Mouse (Mus musculus) mouse embryonic stem cell (cell line): ENCODE data around the gene Plekhg3.

Experiments
- in situ Hi-C, 2 experiments: fragments of 300-500 bp; cut with MboI; formaldehyde crosslinking; loops; 1 replicate in 1 of 2; 3 replicates in 1 of 2; pipeline ENCODE4 v1.14.3; 2019 to 2020; ENCODE audit warnings: low sequenced_read_pairs in 2 of 2, low pct_unique_long_range_greater_than_20kb in 1 of 2, mixed read lengths in 1 of 2; ENCODE audit not compliant: unreplicated experiment in 1 of 2

The Plekhg3 gene

DNA sequence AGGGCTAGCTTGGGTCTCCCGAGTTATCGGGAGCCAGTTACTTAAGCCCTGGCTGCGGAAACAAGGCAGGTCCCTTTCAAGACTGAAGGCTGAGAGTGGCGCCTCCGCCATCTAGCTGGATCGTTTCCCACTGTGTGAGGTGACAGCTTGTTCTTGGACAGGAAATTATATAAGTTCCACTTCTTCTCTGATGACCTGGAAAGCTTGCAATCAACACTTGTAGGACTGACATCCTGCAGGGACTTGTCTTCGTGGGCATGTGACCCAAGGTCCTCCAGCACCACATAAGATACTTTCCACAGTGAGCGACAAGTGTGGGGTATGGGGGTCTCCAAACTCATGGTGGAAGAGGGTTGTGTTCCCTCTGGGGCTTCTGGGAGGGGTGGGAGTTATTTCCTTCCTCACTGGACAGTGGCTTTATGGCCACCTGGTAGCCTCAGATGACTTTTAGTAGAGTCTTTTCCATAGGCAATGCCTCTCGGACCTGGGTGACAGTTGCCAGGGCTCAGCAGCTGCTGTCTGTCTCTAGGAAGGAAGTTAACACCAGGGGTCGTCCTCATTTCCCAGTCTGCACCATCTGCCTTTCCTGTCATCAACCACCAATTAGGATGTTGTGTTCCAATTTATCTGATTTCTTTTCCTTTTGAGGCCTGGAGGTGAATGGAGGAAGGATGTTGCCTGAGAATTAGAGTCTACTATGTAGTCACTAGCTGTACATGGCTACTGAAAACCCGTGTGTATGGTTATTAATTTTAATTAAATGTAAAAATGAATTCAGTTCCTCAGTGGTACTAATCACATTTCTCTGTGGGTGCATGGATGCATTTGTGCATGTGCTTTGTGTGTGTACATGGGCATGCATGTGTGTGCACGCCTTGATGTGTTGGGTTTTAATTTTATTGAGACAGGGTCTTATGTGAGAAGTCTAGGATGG, 11.5 kb upstream of the Plekhg3 start:
- in situ Hi-C loops = no loop called here

DNA sequence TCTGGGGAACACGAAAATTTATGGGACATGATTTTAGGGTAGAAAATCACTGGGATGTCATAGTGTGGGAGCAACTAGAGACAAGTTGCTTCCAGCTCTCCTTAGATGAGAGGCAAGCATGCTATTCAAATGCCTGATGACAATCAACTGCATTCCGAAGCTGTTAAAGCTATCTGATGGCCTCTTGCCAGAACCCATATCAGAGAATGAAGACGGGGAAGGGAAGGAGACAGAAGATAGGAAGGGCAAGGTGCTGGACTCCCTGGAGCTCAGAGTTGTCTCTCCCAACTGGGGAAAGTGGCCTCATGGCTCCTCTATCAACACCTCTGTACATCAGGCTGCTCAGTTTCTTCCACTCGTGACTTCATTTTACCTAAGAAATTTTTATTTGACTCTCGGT, 7.0 kb upstream of the Plekhg3 start:
- in situ Hi-C loops = no loop called here

DNA sequence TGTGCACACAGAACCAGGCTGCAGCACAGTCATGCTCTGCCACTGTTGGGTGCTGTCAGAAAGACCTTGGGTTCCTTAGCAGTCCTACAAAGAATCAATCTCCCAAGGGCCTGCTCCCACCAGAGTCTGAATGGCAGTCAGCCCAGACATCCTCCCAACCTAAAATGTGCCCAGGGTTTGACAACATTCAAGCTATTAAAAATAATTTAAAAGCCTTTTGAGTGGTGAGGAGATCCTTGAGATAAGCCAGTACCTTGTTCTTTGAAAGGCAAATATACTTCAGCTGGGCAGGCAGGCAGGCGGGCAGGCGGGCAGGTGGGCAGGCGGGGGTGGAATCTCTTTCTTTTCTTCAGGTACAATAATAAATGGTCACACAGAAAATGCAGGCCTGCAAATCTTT, 5.8 kb upstream of the Plekhg3 start:
- in situ Hi-C loops = no loop called here

DNA sequence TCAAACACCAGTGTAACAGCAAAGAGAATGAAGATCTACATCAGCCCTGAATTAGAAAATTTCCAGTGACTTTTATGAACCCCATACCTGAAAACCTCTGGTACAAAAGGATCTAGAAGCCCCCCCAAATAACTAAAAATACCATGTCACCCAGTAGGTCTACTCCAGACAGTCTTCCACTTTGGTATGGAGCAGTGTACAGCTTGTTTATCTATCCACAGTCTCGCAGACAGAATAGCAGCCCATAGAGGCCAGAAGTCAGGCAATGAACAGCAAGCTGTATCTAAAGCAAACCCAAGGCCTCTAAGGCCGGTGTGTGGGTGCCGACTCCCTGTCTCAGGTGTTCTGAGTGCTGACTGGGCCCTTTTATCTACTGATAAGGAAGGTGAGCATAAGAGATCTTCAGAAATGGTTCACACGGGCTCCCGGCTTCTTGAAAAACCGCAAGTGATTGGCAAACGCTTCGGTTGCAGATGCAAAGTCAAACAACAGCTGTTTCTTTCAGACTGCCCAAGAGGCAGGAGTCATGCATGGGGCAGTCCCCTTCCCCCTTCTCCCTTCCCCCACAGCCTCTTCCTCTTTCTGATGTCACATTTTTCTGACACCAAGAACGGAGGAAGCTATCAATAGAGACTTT, 3.3 kb upstream of the Plekhg3 start:
- in situ Hi-C loops = no loop called here

DNA sequence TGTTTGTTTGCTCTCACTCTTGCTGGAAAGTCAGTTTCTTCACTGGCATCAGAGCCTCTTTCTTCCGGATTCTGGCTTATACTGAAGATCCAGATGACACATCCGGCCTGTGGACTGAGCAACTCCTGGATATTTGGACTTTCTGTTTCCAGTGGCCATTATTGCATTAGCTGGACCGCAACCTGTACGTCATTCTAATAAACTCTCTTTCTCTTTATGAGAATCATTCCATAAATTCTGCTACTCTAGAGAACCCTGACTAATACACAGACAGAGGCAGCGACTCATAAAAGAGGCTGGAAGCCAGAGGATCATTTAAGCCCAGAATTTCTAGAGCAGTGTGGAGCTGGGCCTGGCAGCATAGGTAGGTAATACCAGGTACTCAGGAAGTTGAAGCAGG, 1.9 kb upstream of the Plekhg3 start:
- in situ Hi-C loops = no loop called here

DNA sequence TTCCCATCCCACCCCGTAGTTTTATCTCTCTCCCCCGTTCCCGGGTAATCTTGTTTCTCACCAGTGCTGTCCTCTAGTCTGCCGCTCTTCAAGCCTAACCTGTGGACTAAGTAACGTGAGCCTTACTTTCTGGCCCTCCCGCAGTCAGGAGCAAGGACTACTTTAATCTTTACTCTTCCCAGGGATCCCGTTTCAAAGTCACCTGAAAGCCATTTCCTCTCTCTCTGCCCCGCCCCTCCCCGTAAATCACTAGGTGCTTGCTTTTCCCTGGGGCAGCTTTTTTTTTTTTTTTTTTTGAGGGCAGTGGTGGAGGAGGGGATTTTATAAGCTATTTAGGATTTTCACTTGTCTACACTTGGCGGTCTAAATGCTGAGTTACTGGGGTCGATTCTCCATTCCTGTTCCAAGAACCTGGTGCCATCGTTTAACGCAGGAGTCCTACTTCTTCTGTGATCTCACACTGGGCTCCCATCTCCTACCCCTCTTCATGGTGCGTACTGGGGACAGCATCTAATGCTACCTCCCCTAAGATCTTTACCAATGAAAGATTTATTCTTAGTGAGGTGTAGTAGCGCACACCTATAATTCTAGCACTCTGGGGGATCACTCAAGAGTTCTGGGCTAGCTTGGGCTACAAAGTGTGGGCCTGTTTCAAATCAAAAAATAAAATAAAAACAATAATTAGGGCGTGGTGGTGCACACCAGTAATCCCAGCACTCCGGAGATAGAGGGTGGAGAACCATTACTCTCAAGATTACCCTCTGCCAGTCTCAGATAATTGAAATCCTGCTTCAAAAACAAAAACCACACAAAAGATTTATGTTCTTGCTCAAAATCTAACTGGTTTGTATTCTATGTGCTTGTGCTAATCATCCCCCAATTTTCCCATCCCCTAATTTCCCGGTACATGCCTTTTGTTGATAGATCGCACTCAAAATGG, 1.6 kb downstream of the Plekhg3 start:
- in situ Hi-C loops = no loop called here

DNA sequence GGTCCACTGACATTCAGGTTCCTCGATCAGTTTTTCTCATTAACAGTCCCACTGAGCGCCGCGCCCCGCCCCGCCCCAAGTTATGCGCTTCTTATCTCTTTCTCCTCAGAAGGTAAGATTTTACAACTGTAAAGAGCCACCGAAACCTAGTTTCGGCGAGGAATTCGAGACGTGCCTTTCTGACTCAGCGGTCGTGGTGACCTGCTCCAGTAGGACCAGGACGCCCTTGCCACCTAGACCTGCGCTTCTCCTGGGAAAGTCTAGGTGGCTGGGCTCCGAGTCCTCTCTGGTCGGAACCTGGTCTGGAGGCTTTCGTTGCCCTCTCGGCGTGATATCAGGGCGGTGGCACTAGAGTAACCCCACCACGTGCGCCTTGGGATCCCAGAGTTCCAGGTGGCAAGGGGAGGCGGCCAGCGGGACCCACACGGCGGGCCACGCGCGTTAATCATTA, 2.3 kb downstream of the Plekhg3 start:
- in situ Hi-C loops = no loop called here

DNA sequence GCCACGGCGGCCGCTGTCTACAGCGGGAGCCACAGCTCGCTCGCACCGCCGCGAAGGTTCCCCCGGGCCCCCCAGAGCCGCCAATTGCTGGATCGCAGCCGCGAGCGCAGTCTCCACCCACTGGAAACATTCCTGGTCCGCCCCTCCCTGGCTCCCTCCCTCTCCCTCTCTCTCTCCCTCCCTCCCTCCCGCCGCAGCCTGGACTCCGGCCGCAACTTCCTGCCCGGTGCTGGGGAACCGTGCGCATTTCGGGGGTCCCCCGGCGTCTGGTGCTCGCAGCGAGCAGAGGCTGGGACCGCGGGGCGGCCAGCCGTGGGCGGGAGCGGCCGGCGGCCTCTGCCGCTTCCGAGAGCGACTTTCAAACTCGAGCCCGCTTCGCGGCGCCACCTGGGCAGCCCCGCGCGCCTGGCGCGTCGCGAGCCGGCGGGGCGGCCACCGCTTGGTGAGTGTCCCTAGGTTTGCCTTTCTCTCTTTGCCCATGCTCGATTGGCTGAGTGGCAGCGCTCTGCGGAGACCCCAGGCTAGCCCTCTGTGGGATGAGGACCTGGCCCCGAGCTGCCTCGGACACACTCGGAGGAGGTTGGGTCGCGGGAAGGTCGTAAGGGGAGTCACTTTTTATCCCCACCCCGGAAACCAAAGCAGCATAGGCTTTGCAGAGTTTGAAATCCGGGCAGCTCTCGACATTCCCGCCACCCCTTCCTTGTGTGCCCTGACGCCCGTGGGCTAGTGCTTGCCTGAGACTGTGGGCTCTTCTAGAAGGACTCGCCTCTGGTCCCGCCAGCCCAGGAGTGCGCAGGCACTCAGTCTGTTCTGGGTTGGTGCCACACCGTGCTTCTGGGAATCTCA, 2.9 kb downstream of the Plekhg3 start:
- in situ Hi-C loops = no loop called here

DNA sequence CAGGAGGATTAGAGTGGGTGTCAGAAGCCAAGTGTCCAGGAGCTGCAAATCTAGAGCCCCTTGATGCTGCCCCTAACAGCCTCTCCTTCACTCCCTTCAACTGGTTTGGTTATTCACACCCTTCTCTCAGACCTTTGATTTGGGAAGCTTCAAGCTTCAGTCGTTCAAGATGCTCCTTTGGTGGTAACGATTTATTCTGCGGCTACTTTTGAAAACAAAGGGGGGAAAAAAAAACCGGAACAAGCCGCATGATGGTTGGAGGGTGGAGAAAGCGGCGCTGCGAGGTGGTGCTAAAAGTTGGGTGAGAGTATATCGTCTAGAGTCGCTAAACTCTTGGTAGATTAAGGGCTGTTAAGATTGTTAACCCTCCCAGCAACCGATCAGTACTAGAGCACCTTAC, 3.5 kb downstream of the Plekhg3 start:
- in situ Hi-C loops = no loop called here

DNA sequence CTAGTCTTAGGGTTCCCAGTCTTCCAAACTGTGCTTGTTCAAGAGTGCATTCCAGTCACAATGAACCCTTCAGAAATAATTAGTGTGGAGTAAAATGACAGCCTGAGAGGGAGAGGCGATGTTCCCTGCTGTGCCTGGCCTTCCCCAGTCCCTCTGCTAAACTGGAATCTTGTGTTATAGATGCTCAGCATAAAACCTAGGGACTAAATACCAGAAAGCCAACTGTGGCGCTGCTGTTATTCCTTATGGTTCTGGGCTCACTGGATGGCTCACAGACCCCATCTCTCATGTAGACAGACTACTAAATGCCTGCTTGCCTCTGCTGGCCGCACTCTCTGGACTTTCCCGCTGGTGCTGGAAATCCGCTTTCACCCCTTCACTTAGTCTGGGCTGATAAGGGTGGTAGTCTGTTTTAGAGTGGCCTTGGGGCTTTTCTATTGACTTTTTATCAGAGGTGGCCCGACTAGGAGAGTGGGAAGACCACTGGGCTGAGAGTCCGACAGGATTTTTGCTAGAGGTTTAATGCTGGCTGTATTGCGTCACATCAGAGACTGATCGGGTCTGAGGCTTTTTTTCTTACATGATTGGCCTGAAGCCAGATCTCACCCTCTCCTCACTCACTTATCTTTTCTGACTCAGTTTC, 4.1 kb downstream of the Plekhg3 start:
- in situ Hi-C loops = no loop called here

DNA sequence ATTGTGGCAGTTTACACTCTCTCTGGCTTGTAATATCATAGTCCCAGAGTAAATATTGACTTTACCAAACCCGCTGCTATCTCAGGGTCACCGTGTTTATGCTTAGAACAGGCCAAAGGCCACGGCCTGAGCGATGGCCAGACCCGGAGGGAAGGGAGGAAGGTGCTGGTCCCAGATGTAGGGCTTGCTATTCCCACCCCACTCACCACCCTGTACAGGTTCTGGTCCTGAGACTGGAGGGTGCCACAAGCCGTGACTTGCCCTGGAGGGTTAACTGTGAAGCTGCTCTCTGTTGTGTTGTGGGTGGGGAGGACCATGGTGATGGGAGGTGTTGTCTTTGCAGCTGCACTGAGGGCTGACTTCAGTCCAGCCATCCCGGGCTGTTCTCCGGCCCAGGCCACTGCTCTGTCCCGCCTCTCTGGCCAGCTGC, 4.8 kb downstream of the Plekhg3 start:
- in situ Hi-C loops = no loop called here

DNA sequence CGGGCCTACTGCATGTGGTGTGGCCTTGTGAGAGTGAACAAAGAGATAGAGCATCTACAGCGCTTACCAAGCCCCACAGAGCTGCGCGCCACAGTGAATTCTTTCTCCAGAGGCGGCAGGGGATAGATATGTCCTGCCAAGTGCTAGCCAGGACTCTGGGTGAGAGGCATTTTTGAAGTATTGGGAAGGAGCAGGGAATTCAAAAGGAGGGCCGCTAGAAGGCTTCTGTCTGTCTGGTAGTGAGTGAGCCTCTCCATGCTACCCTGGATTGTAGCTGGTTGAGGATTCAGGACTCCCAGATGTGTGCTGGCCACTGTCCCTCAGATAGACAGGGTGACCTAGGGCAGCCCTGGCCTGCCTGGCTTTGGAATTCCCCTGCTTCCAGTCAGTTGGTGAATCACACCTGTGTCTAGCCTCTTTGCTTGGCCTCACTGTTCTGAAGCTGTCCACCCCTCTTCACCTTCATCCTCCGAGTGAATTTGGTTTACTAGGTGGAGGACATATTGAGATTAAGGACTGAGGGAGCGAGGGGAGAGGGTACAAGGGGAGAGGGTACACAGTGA, 6.0 kb downstream of the Plekhg3 start:
- in situ Hi-C loops = no loop called here

DNA sequence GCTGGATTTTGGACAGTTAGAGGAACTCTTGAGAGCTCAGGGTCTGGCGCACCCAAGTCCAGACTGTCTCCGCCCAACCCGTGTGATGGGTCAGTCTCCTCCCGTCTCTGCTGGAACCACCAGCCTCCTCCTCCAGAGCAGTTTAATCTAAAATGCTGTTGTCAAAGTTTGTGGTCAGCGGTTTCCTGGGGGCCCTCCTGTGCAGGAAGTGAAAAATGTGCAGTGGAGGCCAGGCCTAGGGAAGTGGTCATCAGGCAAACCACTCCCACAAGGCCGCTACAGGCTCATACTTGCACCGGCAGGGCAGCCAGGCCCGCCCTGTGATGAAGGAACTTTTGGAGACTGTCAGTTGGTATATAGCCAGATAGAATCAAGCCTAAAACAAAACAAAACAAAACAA, 6.7 kb downstream of the Plekhg3 start:
- in situ Hi-C loops = no loop called here

DNA sequence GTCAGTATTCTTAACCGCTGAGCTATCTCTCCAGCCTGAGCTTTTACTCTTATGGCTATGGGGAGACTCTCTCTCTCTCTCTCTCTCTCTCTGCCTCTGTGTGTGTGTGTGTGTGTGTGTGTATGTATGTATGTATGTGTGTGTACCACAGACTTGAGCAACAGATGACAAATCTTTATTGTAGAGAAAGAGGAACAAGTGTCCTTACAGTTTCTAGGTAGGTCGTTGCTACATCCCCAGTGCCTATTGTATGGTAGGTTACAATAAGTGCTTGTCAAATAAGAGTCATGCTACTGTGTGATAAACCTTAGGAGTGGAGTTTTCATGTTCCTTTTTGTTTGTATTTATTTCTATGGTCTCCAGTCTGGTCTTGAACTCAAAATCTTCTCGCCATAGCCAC, 9.5 kb downstream of the Plekhg3 start:
- in situ Hi-C loops = no loop called here

DNA sequence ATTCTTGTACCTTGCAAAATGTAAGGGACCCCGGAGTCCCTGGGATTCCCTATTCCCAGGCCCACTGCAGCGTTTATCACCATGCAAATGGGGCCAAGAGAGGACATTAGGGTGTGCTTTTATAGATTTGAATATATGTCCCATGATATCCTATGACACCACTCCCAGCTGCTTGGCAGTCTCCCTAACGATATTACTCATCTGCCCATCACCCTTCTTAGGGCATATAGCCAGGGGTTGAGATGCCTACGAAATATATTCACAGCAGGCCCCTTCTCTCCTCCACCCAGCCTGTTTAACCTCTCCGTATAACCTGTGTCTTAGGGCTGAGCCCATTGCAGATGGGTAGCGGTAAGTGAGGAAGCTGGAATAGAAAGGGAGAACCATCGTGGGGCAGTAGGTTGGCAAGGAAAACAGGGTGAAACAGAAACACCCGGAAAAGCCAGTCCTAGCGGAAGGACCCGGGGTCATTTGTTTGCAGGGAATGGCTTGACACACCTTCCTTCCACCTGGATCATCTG, 10.1 kb downstream of the Plekhg3 start:
- in situ Hi-C loops = no loop called here

DNA sequence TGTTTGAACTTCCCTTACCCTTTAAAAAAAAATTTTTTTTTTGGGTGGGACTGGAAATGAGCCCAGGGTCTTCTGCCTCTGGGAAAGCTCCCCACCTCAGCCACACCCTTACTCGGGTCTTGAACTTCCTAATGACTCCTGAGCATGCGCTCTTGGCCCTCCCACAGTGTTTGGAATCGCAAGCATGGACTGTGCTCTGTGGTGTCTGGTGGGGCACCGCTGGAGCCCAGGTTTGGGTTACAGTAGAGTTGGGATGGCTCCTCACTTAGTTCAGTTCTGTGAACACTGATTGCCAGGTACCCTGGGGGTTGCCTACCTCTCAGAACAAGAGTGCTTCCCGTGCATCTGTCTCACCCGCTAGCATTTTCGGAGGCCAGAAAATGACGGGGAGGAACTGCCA, 10.8 kb downstream of the Plekhg3 start:
- in situ Hi-C loops = no loop called here

DNA sequence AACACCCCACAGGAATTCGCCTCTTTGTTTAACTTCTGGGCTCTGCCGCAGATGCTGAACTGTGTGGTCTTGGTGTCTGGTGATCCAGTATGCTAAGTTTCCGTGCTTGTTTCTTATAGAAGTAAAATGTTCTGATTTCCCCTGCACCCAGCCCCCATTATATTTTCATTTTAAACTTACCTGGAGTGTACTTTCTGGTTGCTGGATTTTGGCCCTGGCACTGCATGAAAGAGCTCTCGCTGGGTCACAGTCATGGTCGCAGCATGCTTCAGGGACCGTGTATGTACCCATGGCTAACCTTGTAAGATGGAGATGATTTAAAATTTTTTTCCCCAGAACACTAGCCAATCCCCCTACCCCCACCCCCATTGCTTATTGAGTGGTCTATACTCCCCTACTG, 11.2 kb downstream of the Plekhg3 start:
- in situ Hi-C loops = no loop called here
